Mouse (Mus musculus) right cerebral cortex, postnatal 14 days (tissue): Measurements from ENCODE around the gene Mccc1.

Source experiments
- DNase-seq: peaks from one replicate; pipeline ENCODE4 v3.0.0; 2022

The Mccc1 gene

DNA sequence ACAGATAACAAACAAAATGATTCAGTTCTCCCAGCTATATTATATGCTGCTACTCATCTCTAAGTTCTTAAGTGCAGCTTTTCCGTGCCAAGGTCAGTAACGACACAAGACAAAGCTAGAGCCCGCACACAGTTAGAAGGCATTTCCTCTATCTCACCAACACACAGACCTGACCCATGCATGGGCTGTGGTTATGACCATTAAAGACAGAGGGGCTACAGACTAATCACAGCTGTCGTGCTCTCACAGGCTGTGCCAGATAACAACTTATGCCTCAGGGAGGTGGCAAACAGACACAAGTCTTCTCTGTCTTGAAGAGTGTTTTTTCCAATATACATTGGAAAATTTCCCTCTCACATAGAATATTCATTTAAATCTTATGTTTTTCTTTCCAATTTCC lies 35.5 kb downstream of the Mccc1 start:
- DNase-seq = no peak

DNA sequence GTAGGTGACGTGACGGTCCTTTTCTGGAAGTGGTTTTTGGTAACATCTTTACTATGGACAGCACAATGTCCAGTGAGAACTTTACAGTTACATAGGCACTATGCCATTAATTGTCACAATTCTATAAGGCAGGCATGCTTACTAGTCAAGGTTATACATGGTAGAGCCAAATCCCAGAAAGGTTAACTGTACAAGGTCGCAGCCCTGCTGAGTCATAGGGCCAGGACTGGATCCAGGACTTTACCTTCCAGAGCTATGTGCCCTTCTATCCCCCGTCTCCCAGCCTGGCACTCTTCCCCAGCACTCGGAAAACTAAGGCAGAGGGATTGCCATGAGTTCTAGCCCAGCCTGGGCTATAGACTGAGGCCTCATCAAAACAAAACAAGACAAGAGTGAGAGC lies 36.6 kb downstream of the Mccc1 start:
- DNase-seq = no peak

DNA sequence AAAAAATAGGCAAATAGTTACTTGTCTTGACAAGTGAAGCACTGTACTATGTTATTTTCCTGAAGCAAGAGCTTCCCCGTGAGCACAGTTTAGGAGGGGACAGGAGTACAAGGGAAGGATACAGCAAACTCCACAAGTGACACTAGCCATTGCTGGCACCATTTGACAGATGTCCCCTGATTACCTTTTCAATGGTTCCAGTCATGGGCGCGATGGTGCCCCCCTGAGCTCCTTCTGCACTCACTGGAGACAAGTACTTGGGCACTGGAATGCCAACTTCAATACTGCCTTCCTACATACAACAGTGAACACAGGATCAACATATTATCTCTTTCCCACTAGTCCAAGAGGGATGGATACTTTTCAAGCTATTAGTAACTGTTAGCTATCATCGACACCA lies 37.1 kb downstream of the Mccc1 start:
- DNase-seq = no peak

DNA sequence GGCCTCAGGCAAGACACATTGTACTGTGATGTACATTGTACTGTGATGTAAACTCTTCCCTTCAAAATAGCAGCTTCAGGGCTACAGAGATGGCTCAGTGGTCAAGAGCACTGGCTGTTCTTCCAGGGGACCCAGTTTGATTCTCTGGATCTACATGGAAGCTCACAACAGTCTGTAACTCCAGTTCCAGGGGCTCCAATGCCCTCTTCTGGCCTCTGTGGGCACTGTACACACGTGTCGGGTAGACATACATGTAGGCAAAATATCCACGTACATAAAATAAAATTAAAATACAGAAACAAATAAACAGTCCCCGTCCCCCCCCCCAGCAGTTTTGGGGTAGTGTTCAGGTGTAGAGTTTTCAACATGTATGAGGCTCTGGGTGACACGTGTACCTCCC lies 37.5 kb downstream of the Mccc1 start:
- DNase-seq = no peak

DNA sequence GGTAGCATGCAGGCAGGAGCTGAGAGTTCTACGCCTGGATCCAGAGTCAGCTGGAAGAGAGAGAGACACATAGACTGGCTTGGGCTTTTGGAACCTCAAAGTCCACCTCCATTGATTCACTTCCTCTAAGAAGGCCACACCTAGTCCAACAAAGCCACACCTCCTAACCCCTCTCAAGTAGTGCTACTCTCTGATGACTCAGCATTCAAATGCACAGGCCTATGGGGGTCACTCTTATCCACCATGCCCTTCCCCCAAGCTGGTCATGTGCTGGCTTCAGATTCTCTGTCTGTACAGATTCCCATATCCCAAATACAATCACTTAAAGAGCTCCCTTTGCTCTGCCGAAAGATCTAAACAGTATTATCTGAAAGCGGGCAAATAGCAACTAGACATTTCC lies 43.2 kb downstream of the Mccc1 start:
- no peak for DNase-seq

DNA sequence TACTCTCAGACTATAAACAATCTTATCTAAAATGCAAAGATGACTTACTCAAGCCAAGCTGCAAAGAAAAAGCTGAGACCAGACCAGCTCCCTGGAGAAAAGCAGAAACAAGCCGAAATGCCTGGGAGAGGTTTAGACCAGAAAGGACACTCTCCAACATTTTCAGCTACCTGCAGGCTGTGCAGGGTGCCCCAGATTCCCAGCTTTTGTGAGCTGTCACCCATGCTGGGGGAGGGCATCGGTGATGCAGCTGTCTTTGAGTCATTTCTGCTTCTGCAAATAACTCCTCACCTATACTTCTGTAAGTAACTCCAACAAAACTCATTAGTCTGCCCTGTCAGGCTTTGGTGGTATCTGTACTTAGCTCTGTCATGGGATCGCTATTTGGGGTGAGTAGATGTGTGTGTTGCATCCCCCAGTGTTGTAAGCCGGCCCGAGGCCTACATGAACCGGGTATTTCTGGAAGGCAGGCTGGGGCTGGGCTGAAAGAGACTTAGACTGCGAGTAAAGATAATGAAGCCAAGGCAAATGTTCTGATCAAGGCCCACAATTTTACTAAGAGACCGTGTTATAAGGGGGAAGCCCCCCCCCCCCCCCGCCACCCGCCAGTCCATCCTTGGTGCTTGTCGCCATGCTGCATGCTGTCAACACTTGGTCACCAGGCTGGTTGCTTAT lies 45.4 kb downstream of the Mccc1 start:
- DNase-seq = no peak

DNA sequence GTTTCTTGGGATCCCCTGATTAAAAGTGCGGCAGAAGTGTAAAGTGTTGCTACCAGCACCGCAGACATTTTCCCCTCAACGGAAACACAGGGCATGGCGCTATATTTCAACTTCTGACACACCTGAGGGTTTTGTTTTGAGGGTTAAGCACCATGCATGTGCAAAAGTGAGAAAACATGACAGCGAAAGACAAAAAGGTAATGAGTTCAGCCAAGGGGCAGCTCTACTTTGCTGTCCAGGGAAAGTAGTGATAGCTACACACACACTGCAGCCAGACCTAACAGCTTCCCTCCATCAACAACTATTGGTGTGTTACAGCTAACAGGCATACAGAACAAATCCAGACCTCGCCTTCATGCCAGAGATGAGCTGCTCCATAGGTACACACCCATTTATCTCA lies 46.7 kb downstream of the Mccc1 start:
- DNase-seq = no peak

DNA sequence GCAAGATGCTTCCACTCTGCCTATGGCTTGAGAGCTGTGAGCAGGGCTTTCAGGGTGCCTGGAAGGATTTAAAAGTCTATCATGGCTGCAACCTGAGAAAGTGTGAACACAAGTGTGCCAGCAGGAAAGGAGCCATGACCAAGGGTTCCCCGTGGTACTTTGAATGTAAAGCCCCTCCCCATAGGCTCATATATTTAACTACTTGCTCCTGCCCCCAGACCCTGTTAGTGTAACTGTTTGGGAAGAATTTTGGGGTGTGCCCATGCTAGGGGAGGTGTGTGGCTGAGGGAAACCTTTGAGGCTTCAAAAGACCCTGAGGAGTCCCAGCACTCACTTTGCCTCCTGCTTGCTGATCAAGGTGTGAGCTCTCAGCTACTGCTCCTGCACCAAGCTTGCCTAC lies 47.3 kb downstream of the Mccc1 start:
- no peak for DNase-seq

DNA sequence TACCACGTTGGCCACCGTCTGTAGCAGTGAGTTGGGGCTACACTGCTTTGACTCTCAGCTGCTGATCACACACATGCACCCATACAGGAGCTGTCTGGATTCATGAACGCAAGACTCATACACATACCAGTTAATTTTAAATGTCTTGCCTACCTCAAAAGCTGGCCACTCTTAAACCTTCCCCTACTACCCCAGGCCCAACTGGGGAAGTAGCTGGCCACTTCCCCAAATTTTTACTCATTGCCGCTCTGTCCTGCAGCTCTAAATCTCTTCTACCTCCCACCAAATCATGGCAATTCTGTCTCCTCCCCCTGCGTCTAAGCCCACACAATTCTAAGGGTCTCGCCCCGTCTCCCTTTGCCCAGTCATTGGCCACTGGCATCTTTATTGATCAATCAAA lies 52.3 kb downstream of the Mccc1 start:
- DNase-seq = no peak

DNA sequence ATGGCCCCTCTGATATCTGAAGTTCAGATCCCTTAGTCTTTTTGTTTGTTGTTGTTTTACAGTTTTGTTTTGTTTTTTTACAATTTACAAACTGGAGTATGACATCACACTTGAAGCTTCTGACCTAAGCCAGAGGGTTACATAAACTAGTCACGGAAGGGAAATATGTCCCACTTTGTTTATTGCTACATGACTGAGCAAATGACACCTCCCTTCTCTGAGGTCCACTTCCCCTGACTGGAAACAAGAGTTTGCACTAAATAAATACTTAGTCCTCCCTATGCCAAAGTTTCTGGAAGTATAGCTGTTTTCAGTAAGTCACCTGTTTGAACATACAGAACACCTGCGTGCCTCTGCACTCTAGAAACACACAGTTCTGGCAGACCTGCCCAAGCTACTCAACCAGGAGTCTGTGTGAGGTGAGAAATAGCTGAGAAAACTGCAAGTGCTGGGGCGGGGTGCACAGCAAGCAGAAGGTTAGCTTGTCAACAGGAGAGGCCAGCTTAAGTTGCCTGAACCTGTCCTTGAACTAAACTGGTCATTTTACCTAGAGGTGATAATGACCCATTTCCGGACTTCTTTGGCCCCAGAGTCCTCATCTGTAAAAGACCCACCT lies 59.9 kb downstream of the Mccc1 start:
- no peak for DNase-seq

DNA sequence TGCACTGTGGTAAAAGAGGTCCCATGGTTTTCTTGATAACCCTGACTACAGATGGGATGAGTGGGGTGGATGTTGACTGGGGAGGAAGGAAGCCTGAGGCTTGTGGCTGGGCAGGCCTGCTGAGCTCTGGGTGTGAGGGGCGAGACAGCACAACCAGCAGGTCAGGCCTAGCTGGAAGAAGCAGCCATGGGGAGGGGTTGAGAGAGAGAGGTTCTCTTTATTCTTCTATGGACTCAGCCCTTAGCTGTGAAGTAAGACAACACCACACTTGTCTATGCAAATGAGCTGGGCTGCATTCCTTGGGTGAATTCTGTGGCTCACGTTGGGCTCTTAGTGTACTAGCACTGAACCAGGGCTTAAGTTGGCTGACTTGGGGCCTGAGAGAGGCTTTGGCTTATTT lies 60.4 kb downstream of the Mccc1 start:
- DNase-seq = no peak

DNA sequence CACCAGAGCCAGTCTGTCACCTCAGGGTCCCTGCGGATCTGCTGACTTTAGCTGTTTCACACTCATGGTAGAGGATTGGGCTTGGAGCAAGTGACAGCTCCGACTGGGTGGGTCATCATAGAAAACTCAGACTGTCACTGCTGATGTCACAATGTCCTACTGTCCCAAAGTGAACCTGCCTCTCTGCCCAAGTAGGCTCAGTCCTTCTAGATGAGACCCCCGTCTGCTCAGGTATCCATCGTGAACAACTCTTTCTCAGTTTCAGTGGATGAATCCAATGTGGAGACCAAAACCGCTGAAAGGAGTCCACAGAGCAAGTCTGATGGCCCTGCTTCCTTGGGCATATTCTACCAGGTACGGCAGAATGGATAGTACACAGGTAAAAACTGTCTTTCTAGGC lies 63.1 kb downstream of the Mccc1 start, which contains the start of gene Dcun1d1:
TSS of gene Dcun1d1 (minus strand) at position 101 of the 400 bp plus-strand sequence.
- no peak for DNase-seq

DNA sequence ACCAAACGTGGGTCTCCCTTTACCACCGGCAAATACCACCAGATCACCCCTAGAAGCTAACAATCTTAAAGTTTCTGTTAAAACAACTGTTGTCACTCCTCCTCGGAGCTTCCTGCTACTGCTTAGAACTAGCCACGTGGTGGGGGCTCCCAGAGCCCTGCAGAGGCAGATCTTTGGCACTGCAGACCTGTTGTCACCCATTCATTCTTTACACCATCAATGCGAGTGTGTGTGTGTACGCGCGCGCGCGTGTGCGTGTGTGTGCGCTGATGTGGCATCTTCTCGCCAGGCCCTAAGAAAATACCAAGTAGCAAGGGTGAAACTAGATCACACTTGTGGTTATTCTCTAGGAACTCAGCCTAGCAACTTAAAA lies 67.1 kb downstream of the Mccc1 start:
- DNase-seq = no peak

DNA sequence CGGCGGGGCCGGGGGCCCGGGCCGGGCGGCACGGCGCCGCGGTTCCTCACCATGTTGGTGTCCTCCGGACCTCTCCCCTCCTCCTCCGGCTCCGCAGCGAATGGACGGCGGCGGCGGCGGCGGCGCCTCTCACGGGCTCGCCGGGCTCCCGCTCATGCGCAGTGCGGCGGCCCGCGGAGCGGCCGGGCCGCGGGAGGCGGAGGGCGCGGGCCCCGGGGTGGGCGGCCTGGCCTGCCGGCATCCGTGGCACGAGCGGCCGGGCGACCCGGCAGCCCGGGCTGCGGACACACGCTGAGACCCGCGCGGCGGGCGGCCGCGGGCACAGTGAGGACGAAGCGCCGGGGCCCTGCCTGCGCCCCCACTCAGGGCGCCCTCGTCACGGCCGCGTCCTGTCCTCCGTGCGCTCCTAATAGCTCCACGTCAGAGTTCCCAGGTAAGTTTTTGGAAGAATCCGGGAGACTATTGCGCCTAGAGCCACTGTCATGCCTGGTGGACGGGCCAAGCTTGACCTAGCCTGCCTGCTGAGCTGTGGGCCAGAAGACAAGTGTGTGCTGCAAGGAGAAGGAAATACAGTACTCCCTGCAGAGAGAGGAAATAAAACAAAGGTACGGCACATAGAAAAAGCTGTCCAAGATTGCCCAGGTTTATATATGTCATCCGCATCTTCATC lies 67.6 kb downstream of the Mccc1 start:
- DNase-seq = peak; percentile 75

DNA sequence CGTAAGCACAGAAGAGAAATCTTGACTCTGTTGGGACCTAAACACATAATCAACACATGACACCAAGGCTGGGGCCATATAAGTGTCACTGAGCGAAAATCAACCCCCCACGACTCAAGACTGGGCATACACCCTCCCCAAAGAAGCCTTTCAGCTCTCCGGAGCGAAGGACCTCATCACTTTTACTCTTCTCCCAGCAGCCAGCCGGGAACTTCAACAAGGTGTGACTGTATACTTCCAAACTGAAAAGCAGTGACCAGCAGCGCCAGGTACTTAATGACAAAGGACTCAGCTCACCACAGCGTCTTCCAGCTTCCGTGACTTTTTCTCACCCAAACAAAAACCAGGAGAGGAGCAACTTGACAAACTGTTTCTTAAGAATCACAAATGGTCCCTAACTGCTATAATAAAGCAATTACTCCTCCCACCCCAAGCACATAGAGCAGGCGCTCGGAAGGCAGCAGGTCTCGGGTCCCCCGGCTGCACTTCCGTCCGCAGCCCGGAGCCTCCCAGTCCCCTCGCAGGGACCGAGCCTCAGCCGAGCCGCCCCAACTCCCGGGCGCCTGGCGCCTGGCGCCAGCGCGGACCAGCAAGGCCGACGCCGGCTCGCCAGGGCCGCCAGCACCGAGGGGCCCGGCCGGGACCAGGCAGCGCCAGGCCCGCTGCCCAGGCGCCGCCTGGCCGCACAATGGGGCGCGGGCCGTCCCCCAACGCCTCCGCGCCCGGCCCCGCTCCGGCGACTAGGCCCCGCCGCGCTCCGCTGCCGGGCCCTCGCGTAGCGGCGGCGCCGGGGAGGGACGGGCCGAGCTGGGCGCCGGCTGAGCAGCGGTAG lies 68.4 kb downstream of the Mccc1 start:
- DNase-seq = peak; percentile 40

DNA sequence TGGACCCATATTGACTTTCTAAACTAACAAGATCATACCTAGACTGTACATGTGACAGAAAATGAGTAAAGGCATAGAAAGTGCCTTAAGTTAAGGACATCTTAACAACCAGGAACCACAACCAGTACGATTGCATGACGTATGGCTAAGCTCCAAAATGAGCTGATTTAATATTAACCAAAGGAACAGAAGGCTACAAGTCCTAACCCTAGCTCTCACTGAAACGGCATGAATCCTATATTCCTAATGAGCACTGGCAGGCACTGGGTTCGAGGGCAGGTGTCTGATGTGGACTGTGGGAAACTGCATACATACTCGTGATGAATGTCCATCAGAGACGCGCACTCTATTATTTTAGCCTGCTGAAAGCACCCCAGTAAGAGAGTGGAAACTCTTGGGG lies 69.1 kb downstream of the Mccc1 start:
- no peak for DNase-seq

DNA sequence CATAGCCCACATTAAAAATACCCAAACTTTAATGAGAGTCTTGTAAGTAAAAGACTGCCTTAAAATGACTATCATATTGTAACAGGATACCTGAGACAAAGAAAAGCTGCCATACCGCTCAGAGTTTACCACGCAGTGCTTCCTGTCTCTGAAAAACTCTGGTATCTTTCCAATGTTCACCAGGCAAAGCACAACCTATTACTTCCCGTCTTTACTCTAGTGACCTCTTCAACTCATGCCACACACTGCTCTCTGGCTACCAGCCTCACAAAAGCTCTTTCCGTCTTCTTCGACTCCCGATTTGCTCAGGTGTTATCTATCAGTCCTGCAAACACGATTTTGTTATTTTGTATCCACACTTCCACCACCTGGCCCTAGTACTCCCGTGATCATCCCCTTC lies 70.6 kb downstream of the Mccc1 start:
- no peak for DNase-seq

DNA sequence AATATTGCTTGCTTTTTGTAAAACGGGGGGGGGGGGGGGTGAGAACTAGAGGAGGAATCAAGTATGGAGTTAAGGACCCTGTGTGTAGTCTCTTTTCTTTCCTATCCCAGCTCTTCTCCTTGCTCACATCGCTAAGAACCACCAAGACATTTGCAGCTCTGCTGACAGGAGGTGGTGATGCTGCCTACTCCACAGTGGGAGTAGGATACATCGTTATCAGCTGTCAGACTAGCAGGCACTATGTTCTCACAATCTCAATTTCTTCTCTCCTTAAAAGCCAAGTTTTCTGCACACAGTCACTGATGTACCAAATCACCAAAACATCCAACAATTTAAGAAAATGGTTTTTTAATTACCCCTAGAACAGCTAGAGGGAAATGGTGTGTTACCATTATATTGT lies 71.1 kb downstream of the Mccc1 start:
- no peak for DNase-seq

DNA sequence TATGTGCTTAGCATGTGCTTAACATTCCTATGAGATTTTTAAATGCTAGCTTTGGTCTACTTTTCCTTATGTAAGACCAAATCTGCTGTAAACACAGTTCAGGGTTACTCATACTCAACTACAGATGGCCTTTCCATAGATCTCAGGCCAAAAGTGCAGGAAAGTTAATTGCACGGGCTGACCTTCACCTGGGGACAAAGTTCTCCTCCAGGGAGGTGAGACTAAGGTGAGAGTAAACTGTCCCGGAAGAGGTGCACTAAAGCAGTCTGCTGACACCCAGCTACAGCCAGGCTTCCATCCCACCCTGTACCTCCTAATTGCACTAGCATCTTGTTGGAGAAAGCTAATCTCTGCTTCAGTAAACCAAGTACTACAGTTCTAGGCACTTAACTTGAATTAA lies 74.6 kb downstream of the Mccc1 start:
- no peak for DNase-seq

DNA sequence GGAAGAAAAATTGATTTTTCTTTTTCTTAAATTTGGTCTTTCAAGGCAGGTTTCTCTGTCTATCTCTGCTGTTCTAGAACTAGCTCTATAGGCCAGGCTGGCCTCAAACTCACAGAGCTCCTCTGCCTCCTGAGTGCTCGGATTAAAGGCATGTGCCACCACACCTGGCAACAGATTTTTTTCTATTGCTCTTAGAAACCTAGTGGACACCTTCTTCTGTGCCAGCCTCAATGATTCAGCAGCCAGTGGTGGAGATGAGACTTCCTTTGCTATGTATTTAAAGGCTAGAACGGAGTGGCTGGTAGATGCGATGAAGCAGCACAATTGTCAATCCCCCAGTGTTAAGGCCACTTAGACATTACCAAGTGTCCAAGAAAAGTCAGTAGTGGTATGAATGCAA lies 76.5 kb downstream of the Mccc1 start:
- no peak for DNase-seq

DNA sequence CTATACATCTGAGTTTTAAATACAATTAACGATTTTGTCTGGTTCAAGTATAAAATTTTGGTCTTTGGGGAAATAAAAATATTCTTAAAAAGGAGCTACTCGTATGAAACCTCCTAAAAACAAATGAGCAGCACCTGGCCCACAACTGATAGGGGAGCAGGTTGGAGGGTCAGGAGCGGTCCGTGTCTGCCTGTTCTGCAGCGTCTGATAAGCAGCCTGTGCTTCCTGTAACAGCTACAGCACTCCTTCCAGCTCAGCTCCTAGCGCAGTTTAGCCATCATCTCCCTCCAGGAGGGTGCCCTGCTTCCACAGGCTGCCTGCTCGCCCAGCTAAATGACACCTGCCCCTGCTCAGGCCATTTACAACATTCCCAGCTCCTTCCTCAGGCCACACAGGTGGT lies 77.0 kb downstream of the Mccc1 start:
- no peak for DNase-seq

DNA sequence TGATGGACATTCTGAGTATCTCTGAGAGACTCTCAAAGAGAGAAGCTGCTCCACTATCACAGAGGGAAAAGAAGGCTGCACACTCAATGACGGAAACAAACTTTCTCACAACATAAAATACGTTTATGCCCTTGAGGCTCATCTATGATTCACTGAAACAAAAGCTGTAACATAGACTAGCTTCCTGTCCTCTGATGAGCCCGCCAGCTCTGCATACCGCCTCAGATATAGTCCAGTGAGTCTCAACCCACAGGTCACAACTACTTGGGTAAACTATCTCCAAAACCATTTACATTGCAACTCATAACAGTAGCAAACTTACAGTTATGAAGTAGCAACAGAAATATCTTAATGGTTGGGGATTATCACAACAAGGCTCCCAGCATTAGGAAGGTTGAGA lies 78.0 kb downstream of the Mccc1 start:
- no peak for DNase-seq

DNA sequence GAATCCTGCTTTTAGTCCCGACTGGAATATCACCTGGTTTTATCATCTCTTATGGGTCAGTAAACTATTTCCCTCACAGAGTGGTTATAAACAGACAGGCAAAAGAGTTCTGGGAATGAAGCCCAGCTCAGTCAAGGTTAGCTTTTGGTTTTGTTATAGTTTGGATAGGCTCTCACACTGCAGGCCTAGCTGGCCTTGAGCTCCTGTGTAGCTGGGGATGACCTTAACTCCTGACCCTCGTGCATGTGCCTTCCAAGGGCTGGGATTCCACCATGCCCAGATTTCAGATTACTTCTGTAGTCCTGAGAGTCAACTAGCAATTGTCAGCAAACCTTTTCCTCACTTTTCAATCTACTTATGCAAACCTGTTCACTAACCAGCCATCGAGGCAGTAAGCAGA lies 82.2 kb downstream of the Mccc1 start:
- no peak for DNase-seq
